Mouse (Mus musculus) Muller cell, postnatal 12 days (primary cell): ENCODE measurements around the gene Arhgef2.

Experiments used
- DNase-seq: peaks from one replicate; pipeline ENCODE4 v3.0.0-alpha.2; 2015; ENCODE audit errors: inconsistent ontology term

Gene Arhgef2

DNA sequence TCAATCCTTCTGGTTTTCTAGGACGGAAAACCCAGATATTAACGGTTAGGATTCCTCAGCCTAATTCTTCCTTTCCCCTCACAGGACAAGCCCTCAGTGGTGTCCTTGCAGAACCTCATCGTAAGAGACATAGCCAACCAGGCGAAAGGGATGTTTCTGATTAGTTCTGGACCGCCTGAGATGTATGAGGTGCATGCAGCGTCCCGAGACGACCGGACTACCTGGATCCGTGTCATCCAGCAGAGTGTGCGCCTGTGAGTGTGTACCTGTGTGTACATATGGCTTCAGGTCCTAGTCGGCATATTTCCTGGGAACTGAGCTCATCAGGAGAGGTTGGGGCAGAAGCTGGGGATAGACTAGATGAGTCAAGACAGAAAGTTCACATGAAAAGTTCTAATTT, 33.5 kb downstream of the Arhgef2 start:
- DNase-seq, result no peak

GRCm38 (mm10) chr3:88640676-88641075, 34.9 kb downstream of the Arhgef2 start:
- DNase-seq, result peak; percentile 38

DNA sequence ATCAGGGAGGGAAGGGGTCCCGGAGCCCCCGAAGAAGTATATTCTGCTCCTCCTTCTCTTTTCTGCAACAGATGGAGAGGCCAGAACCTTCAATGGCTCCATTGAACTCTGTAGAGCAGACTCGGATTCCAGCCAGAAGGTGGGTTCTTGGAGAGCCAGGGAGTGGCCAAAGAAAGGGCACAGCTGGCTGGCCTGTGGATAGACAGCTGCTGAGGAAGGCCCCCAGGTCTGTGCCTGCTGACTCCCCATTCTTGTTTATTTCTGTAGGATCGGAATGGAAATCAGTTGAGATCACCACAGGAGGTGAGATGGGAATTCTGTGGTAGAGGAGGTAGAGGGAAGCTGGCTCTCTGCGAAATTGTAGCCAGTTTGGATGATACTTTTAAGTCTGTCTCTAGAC, 37.3 kb downstream of the Arhgef2 start:
- DNase-seq, result no peak

GRCm38 (mm10) chr3:88645937-88646336, 40.2 kb downstream of the Arhgef2 start:
- no peak for DNase-seq

DNA sequence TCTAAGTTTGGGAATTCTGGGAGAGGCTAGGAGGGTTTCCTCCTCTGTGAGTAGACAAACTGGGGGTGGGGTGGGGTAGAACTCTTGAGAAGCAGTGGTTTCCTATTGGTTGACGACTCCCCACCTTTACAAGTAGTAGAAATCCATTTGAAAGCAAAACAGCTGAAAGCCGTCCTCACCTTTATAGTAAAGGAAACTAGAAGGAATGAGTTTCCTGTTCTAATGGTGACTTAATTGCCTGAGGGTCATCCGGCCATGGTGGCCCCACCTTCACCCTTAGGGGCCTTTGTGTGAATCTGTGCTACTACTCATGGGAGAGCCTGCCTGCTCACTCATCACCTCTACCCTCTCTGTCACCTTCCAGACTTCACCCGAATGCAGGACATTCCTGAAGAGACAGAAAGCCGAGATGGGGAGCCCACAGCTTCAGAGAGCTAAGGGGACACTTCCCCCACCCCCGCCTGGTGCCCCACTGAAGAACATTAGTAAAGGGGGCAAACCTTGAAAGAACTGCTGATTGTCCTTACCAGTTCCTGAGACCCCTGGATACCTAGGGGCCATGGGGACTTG, 40.7 kb downstream of the Arhgef2 start:
- no peak for DNase-seq

DNA sequence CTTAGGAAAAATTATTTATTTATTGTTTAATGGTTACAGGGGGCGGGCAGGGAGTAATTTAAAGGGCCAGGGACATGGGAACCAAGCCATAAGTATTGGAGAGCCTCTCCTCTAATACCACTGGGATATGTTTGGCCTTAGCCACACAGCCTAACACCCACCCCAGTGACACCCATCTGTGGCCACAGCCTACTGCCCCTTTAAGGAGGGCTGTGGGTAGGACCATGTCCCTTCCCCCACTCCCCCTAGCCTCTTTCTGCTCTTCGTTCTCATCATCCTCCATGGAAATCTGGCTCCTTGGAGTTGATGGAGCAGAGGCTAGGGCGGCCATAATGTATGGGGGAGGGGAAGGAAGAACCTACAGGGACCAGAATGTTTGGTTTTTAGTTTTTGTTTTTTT, 41.3 kb downstream of the Arhgef2 start:
- no peak for DNase-seq

- DNase-seq, result no peak
Measured at GRCm38 (mm10) chr3:88647779-88648413, 42.1 kb downstream of the Arhgef2 start.

DNA sequence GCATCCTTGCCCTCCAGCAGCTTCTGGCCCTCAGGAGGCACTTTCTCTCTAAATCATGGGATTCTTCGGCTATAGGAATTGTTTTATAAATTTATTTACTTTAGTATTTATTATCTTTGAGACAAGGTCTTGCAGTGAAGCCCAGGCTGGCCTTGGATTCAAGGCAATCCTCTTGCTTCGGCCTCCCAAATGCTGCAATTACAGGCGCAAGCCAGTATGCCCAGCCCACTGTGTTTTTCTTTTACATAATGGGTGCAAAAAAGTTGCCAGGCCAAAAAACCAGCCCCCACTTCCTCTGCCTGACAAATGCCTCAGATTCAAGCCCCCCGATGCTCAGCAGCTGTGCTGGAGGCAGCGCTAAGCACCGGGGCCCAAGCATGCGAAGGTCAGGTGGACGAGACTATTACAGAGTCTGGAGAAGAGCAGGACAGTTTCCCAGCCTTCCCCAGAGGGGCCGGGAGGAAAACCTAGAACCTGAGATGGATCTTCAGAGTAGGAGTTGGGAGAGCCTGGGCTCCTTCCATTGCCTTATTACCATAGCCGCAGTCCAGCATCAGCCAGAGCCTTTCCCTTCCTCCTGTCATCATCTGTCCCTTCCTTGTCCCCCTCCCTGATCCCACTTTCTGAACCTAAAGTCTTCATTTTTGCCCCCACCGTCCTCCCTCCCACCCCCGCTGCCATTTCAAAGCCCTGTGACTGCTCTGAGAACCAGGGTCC, 42.8 kb downstream of the Arhgef2 start:
- DNase-seq, result no peak

GRCm38 (mm10) chr3:88649186-88649585, 43.4 kb downstream of the Arhgef2 start:
- no peak for DNase-seq

DNA sequence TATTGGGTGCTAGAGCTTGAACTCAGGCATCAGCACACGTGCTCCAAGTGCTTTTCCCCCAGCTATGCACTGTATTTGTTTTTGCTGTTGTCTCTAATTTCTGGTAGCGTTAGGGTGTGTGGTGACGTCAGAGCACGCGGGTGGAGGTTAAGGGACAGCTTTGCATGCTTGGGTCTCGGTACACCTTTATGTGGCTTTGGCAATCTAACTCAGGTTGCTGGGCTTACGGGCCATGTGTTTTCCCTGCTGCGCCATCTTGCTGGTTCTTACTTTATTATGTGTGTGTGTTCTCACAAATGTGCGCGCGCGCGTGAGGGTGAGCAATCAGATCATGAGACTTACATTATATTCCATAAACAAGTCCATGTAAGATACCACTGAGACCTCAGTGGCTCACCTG, 44.2 kb downstream of the Arhgef2 start:
- no peak for DNase-seq

DNA sequence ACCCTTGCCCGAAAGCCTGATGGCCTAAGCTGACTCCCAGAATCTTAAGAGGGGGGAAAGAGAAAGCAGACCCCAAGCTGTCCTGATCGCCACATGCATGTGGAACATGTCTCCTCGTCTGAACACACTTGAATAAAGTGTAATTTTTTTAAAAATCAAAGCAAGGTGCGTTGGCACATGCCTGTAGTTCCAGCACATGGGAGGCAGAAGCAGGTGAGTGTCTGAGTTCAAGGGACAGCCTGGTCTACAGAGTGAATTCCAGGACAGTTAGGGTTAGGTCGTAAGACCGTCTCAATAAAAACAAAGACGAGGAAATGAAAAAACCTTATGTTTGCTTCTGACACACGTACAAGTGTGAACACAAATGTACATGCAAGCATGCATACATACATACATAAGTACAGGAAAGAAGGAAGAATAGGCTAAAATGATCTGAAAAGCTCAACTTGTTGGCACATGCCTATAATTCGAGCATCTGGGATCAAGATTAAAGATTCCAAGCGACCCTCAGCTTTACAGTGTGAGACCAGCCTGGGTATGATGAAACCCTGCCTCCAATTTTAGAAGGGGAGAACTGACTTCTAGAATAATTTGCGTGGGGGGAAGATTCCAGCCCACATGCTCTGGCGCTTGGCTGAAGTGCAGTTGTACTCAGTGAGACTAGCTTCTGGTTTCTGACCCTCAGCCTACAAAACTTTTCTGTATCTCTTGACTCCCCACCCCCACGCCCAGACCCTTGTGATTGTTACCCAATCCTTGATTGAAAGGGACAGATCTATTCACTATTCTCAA, 45.1 kb downstream of the Arhgef2 start:
- DNase-seq, result no peak

DNA sequence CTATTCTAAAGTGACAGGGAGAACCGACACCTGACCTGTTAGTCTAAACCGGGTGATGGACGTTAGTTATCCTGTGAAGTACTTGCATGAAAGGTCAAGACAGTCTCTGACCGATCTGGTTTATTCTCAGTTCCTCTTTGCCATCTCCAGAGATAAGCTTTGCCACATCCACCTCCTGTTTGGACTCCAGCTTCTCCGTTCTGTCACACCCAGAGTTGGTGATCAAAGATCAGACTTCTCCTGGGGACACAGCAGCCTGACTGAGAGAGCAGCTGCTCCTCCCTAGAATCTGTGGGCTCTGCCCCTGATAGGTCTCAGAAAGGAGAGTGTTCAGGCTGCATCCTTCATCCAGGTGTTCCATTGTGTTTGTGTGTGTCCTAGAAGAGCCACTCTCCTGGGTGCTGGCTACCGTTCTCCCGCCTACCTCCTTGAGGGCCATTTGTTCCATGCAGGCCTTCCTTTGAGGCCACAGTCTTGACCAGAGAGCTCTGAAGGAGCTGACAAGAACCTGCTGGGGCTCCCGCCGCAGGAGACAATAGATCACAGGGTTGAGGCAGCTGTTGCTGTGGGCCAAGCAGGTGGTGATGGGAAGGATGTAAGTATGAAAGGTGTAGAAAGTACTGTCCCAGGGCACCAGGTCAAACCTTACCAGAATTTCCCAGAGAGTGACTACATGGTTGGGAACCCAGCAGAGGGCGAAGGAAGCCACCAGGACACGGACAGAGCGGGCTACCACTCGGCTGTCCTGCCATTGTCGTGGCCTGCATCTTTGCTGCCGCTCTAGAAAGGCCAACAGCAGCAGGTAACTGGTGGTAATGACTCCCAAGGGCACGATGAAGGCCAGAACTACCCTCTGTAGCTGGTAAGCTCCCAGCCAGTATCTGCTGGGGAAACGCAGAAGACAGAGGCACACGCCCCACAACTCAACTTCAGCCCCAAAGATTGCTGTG, 46.2 kb downstream of the Arhgef2 start:
- DNase-seq, result no peak

GRCm38 (mm10) chr3:88652846-88653515, 47.2 kb downstream of the Arhgef2 start, which contains the start of gene Rxfp4:
Rxfp4 (minus strand) TSS chr3:88653142.
- no peak for DNase-seq

DNA sequence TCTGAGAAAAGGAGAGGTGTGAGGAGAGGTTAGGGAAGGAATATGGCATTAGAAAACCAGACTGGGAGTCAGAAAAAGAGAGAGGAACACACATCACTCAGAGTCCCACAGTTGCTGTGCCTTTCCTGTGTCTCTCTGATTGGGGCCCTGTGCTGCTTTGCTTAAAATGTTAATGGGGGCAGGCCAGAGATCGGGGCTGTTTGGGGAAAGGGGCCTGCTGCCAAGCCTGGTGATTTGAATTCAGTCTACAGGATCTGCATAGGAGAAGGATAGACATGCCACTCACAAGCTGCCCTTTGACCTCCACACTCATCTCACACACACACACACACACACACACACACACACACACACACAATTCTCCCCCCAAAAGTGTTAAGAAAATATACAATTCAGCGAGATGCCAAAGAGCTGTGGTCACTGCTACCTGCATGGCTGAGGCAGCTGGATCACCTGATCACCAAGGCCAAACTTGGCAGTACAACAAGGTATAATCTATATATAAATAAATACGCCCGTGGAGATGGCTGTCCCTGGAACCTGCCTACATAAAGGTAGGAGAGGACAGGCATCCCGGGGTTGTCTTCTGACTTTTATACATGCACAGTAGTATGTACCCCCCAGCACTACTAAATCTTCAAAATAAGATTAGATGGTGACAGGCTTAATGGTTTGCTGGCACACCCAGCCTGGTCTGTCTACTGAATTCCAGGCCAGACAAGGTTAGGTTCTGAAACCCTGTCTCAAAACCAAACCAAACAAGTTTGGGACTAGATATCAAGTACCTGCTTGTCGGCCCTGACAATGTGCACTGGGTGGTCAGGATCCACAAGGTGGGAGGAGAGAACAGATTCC, 48.0 kb downstream of the Arhgef2 start:
- no peak for DNase-seq

DNA sequence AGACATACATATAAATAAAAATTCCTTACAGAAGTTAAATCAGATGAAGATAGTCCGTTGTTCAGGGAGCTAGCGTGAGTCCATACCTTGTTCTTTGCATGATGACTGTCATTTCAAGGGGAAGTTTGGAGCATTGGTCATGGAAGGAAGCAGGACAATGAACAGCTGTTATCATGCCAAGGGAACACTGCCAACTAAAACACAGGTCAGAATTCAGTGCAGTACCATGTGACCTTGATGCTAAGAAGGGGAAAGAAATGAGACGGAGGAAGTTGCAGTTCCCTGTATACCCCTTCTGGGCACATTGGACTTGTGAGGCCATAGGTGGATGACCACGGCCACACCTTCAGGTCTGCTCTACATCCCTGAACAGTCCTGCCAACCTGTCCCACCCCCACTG, 48.9 kb downstream of the Arhgef2 start:
- peak; percentile 51 for DNase-seq

DNA sequence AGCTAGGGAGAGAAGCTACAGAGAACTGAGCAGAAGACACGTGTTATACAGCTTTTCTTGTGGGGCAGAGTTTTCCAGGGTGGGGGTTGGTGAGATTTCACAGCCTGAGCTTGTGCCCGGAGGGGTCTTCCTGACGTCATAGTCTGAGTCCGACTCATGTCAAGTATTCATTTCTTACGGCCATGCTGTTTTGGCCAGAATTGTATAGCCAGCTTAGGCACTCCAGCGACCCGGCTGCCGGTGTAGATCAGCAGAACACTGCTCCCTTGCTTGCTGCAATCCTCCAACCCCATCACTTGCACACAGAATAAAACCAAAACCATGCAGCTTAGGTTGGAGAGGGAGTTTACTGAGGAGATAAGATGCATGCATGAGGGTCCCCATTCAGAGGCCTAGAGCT, 49.9 kb downstream of the Arhgef2 start:
- no peak for DNase-seq

DNA sequence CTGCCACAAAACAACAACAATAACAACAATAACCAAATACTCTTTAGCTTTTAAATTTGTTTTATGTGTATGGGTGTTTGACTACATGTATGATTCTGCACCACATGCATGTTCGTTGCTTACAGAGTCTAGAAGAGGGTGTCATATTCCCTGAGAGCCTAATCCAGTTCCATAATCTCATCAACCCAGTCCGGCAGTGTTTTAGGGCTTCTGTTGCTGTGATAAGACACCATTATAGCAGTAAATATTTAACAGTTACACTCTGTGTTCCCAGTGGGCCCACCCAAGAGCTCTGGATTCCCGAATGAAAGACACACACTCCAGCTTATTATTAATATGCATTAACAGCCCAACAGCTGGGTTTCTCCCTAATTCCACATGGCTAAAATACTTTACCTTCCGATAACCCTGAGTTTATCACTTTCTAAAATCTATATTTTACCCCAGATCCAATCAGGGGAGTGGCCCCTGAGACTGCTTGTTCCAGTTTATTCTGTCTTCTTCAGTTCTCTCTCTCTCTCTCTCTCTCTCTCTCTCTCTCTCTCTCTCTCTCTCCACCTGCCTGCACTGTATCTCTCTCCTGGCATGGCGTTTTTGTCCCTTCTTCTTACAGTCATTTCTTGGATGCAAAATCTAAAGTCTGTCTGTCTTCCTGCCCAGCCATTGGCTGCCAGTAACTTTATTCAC, 52.8 kb downstream of the Arhgef2 start:
- no peak for DNase-seq

DNA sequence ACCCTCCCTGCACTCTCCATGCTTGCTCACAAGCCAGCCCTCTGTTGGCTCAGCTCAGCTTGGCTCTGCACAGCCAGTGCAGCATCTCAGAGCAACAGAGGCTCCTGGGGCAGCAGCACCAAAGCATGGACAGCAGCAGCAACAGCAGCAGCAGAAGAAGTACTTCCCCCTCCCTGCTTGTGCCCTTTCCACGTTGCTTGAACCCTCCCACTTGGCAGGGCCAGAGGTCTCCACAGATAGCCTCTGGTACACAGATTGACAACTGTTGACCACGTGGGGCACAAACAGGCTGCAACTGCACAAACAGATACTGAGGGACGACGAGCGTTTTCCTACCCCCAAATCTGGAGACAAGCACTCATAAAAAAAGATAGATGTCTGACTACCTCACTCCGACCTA, 54.0 kb downstream of the Arhgef2 start:
- DNase-seq, result no peak

DNA sequence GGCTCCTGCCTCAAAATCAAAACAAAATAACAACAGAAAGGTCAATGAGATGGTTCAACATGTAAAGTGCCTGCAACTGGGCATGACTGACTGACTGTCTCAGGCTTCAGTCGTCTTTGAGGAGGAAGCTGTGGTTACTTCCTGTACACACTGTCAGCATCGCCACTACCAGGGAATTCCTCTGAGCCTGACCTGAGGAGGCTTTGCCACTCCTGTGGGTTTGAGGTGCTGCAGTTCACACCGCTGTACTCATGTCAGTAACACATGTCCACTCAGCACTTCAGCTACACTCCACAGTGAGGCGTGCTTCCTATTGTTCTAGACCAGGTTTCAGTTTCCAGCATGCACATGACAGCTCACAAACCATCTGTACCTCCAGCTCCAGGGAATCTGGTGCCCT, 58.3 kb downstream of the Arhgef2 start:
- no peak for DNase-seq
